Mouse (Mus musculus) olfactory bulb, adult 2 months (tissue): ENCODE data around the gene Azin2.

Experiments
- CTCF ChIP-seq: fragments of 200-500 bp; IDR thresholded peaks from 2 replicates; pipeline ENCODE4 v1.5.1; 2012; ENCODE audit warnings: low read depth, mild to moderate bottlenecking, low read length, moderate library complexity; ENCODE audit not compliant: insufficient read depth
- POLR2A ChIP-seq: fragments of 200-500 bp; IDR thresholded peaks from 2 replicates; pipeline ENCODE4 v1.6.1; 2012; ENCODE audit warnings: mild to moderate bottlenecking, low read depth, low read length, moderate library complexity; ENCODE audit not compliant: insufficient read depth

DNA sequence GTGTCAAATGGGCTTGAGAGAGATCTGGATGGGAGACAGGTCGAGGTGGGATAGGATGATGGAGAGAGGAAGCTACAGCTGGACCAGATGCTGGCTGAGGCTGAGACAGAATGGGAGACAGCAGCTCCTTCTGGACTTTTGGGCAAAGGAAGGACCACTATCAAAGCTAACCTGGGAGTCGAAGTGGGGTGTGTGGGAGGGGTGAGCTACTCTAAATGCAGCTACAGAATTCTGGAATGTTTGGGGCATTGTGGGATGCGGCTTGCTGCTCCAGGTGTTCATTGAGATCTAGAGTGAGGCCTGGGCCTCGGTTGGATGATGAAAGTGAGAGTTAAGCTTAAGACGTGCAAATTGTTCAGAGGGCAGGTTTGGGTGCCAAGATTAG, 77.5 kb downstream of the Azin2 start:
- no peak for TF ChIP-seq CTCF
- no peak for TF ChIP-seq POLR2A
